Mouse (Mus musculus) cerebellum, adult 9-10 months (tissue): ENCODE results near the gene Chac1.

Source experiments
- DNase-seq: peaks from one replicate; pipeline ENCODE4 v3.0.0; 2022

The Chac1 gene

DNA sequence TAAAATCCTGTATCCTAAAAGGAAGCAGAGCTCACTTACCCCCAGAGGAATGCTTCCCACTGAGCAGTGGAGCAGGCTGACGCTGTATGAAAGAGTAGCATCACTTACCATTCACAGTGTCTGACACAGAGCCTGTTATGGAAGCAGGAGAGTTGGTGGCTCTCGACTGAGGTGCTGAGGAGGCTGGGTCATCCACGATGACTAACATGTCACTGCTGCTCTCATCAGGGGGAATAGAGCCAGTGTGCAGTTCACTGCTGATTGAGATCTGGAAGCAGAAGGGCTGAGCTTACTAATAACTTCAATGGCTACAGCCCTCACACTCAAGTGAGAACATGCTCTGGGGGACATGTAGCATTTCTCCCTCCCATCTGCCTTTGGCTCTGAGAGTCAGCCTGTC, 28.4 kb downstream of the Chac1 start:
- DNase-seq: no peak

DNA sequence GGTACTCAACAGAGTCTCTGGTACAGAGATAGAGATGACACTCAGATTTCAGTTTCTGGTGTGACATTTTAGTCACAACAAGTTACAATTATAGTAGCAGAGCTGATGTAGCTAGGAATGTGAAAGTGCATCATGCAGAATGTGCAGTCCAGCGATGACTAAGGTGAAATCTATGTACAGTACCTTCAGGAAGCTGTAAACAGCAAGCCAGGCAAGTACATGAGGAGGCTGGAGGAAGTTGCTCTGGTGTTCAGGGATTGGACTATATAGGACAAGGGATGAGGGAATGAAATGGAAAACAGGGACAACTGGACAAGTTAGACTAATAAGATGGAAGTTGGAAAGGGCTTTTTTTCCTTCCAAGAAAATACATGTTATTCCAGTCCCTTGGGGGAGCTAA, 37.2 kb downstream of the Chac1 start:
- no peak for DNase-seq

DNA sequence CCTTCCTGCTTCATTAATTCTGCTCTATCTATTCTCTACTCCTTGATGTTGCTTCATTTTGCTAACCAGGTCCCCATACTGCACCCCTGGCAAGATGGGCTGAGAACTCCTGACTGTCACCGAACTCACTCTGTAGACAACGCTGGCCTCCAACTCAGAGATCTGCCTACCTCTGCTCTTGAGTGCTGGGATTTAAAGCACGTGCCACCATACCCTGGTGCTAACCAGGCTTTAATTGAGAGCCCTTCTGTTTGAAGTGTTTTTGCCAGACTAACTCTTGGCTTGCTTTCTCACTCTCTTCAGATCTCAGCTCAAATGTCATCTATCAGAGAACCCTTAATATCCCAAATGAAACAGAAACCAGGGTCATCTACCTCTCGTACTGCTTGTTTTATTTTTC, 39.0 kb downstream of the Chac1 start:
- DNase-seq: no peak

DNA sequence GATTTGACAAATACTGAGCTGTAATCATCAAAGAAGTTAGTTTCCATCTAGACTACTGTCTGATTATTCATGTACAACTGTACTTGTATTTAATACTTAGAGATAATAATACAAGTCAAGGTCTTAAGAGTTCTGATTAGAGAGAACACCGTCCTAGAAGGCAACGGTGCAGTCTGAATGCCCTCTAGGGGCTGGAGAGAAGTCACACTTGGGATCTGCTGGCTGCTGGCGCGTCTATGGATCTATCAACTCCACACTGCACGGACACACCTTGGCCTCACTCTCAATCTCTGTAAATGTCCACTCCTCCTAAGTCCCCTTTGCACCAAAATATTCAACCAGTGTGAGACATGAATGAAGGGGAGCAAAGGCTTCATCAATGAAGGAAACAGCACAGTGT, 47.2 kb downstream of the Chac1 start:
- DNase-seq: no peak

DNA sequence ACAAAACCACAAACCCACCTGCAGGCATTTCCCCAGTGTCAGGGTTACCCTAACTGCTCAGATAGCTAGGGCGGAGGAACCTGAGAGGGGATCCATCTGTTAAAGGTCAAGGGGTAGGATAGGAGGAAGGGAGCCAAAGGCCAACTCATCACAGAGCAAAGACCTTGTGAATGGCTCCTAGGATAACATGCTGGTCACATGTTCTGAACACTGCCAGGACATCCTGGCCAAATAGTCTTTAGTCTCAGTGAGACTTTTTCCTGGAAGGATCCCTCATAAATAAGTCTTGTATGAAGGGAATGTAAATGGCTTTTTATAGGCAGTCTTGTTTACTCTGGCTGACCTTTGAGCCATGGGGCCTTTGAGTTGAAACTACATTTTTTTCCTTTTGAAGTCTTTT, 47.6 kb downstream of the Chac1 start:
- no peak for DNase-seq

DNA sequence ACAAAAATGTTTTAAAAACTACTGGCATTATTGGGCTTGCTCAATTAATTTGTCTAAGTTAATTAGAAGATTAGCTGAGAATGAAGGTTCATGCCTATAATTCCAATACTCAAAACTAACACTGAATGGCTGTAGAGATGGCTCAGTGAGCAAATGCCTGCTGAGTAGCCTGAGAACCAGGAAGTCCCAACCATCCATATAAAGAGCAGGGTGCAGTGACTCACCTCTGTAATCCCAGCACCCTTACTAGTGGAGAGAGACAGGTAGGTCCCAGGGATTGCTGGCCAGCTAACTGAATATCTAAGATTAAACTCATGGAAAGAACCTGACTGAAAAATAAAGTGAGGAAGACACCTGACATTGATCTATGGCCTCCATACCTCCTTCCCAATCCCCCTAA, 48.3 kb downstream of the Chac1 start:
- no peak for DNase-seq
